In genomic region chr16:50147900-50148299, GRCm38 (mm10) we compare ENCODE assay signal across 13 mouse cellular contexts.
DNase-seq lines count a peak whose midpoint lies in the region; ATAC-seq and TF ChIP-seq lines count a peak whose summit lies in the region.
"Had no signal": no experiment of that assay in that cellular context is flagged by ENCODE, and none has a peak within 500 bp of the region (broad histone marks: within the 10 kb centered on the region; RNA-seq: fewer than 3 reads in every experiment).

No protein-coding gene starts in this region.

- no peak for DNase-seq in forebrain, embryonic 10.5 days (ENCODE audit: extremely low spot score, low spot score)
- DNase-seq in left cerebral cortex, postnatal 10 days (ENCODE audit: extremely low spot score in 1 of 2, low spot score in 2 of 2): peak; percentile 30 to 47
- no peak for DNase-seq in left cerebral cortex, adult 2 months (ENCODE audit: extremely low spot score in 1 of 2, low spot score in 2 of 2)
- DNase-seq in cerebellum, postnatal 10 days: peak; percentile 85 to 91
- peak; percentile 24 to 37 for DNase-seq in layer of hippocampus, postnatal 36 days
- no peak for DNase-seq in urinary bladder, postnatal 25 days (ENCODE audit: low spot score)
- DNase-seq: lung, postnatal 4 days; retina, postnatal 1 day had no signal

- 58% methylated on average over 2 of the region's 2 CpGs for WGBS in forebrain, embryonic 13.5 days
- WGBS in forebrain, embryonic 10.5 days: 78% methylated on average over 2 of the region's 2 CpGs
- WGBS in kidney, embryonic 16.5 days: 68% methylated on average over 2 of the region's 2 CpGs

- TF ChIP-seq CTCF in left cerebral cortex, adult 2 months (IDR thresholded peaks at IDR 0.05): no peak

- H3K9me3 ChIP-seq in forebrain, embryonic 13.5 days (replicated peaks): peaks cover 6% of the 10 kb centered on the region; the same call in 1 of the 2 replicates
- peaks cover 5% of the 10 kb centered on the region; the same call in 1 of the 2 replicates for H3K9me3 ChIP-seq in forebrain, embryonic 10.5 days
- H3K9me3 ChIP-seq in kidney, embryonic 16.5 days (ENCODE audit: low read length): peaks cover 8% of the 10 kb centered on the region; the same call in 1 of the 2 replicates
- H3K9me3 ChIP-seq: intestine, embryonic 15.5 days had no signal

- peak; percentile 71 for ATAC-seq in forebrain, embryonic 13.5 days
- no peak for ATAC-seq in kidney, embryonic 16.5 days (ENCODE audit: low FRiP score, low TSS enrichment)
- ATAC-seq: intestine, embryonic 15.5 days; liver, embryonic 12.5 days had no signal

- no peaks in the 10 kb centered on the region for H3K27me3 ChIP-seq in forebrain, embryonic 13.5 days
- H3K27me3 ChIP-seq in forebrain, embryonic 10.5 days (ENCODE audit: poor library complexity, severe bottlenecking): no peaks in the 10 kb centered on the region
- no peaks in the 10 kb centered on the region for H3K27me3 ChIP-seq in kidney, embryonic 16.5 days (ENCODE audit: insufficient read depth, low read length)
- H3K27me3 ChIP-seq: intestine, embryonic 15.5 days; liver, embryonic 12.5 days had no signal

- intact Hi-C loops in left cerebral cortex, postnatal 10 days (cut with DNase I): no loop called here
- intact Hi-C loops in left cerebral cortex, adult 2 months (cut with DNase I): no loop called here

- H3K27ac ChIP-seq in forebrain, embryonic 13.5 days: peak overlapping the region; percentile 15; the same call in 1 of the 2 replicates
- no peak overlapping the region for H3K27ac ChIP-seq in forebrain, embryonic 10.5 days
- H3K27ac ChIP-seq in left cerebral cortex, adult 2 months: no peak overlapping the region
- no peak overlapping the region for H3K27ac ChIP-seq in kidney, embryonic 16.5 days (ENCODE audit: low read length)
- H3K27ac ChIP-seq: intestine, embryonic 15.5 days; liver, embryonic 12.5 days had no signal

- peaks cover 6% of the 10 kb centered on the region; the same call in 1 of the 2 replicates for H3K4me1 ChIP-seq in forebrain, embryonic 13.5 days
- no peaks in the 10 kb centered on the region for H3K4me1 ChIP-seq in forebrain, embryonic 10.5 days
- H3K4me1 ChIP-seq in kidney, embryonic 16.5 days (ENCODE audit: insufficient read depth, low read length): no peaks in the 10 kb centered on the region
- H3K4me1 ChIP-seq: intestine, embryonic 15.5 days; liver, embryonic 12.5 days had no signal

- H3K9ac ChIP-seq in forebrain, embryonic 13.5 days: no peak overlapping the region
- H3K9ac ChIP-seq in kidney, embryonic 16.5 days (replicated peaks; ENCODE audit: low read length): no peak overlapping the region
- H3K9ac ChIP-seq: intestine, embryonic 15.5 days; liver, embryonic 12.5 days had no signal

- H3K36me3 ChIP-seq in forebrain, embryonic 13.5 days (ENCODE audit: poor library complexity, severe bottlenecking): no peaks in the 10 kb centered on the region
- no peaks in the 10 kb centered on the region for H3K36me3 ChIP-seq in forebrain, embryonic 10.5 days (replicated peaks)
- H3K36me3 ChIP-seq in kidney, embryonic 16.5 days (ENCODE audit: insufficient read depth, low read length): no peaks in the 10 kb centered on the region
- H3K36me3 ChIP-seq: intestine, embryonic 15.5 days; liver, embryonic 12.5 days had no signal

- no peak overlapping the region for H3K4me2 ChIP-seq in forebrain, embryonic 13.5 days
- no peak overlapping the region for H3K4me2 ChIP-seq in kidney, embryonic 16.5 days (replicated peaks; ENCODE audit: low read depth, low read length)
- H3K4me2 ChIP-seq: intestine, embryonic 15.5 days; liver, embryonic 12.5 days had no signal

- no peak overlapping the region for H3K4me3 ChIP-seq in forebrain, embryonic 13.5 days
- no peak overlapping the region for H3K4me3 ChIP-seq in forebrain, embryonic 10.5 days
- no peak overlapping the region for H3K4me3 ChIP-seq in left cerebral cortex, adult 2 months
- H3K4me3 ChIP-seq in kidney, embryonic 16.5 days (ENCODE audit: low read length): no peak overlapping the region
- H3K4me3 ChIP-seq: intestine, embryonic 15.5 days; liver, embryonic 12.5 days; myocyte had no signal

Comparison
In these comparisons a context has a peak if more than half of its experiments do, and no peak if none do; other contexts are left out.
1. DNase-seq: peak in left cerebral cortex, postnatal 10 days (2 of 2), cerebellum, postnatal 10 days (2 of 2) and layer of hippocampus, postnatal 36 days (2 of 2); none in forebrain, embryonic 10.5 days (single experiment), left cerebral cortex, adult 2 months (0 of 2) and urinary bladder, postnatal 25 days (single experiment).